In genomic region chr11:52333616-52334015, GRCm38 (mm10) we compare ENCODE assay signal across 10 mouse cellular contexts. TPM values are rescaled to one million over a fixed set of nuclear protein-coding genes. Genes with fewer than 3 reads are reported as not detected.
DNase-seq lines count a peak whose midpoint lies in the region; ATAC-seq and TF ChIP-seq lines count a peak whose summit lies in the region.
"Had no signal": no experiment of that assay in that cellular context is flagged by ENCODE, and none has a peak within 500 bp of the region (broad histone marks: within the 10 kb centered on the region; RNA-seq: fewer than 3 reads in every experiment).

No protein-coding gene starts in this region.

- TF ChIP-seq CTCF in heart, adult 2 months (IDR thresholded peaks at IDR 0.05), result no peak

- no peak for TF ChIP-seq POLR2A in heart, adult 2 months (IDR thresholded peaks at IDR 0.05; ENCODE audit: insufficient read depth, low read depth, low read length)

- TF ChIP-seq EP300 in heart, adult 2 months (IDR thresholded peaks at IDR 0.05; ENCODE audit: insufficient read depth, low read depth, low read length), result no peak

- H3K27me3 ChIP-seq in heart, adult 2 months (ENCODE audit: control insufficient read depth, insufficient read depth, low read length), result no peaks in the 10 kb centered on the region
- H3K27me3 ChIP-seq in neural tube, embryonic 15.5 days (replicated peaks), result no peaks in the 10 kb centered on the region
- no peaks in the 10 kb centered on the region for H3K27me3 ChIP-seq in liver, embryonic 11.5 days (replicated peaks; ENCODE audit: control insufficient read depth, insufficient read depth, low read length)
- H3K27me3 ChIP-seq: embryonic facial prominence, embryonic 12.5 days; limb, embryonic 12.5 days had no signal

- no peak overlapping the region for H3K4me2 ChIP-seq in neural tube, embryonic 15.5 days
- no peak overlapping the region for H3K4me2 ChIP-seq in liver, embryonic 11.5 days
- H3K4me2 ChIP-seq: embryonic facial prominence, embryonic 12.5 days; limb, embryonic 12.5 days had no signal

- H3K79me2 ChIP-seq in heart, adult 2 months (replicated peaks; ENCODE audit: control insufficient read depth, insufficient read depth, low read length), result no peaks in the 10 kb centered on the region

- no peaks in the 10 kb centered on the region for H3K4me1 ChIP-seq in heart, adult 2 months (ENCODE audit: control insufficient read depth, insufficient read depth, low read length)
- H3K4me1 ChIP-seq in neural tube, embryonic 15.5 days, result peaks cover 19% of the 10 kb centered on the region
- no peaks in the 10 kb centered on the region; the same call in 1 of the 2 replicates for H3K4me1 ChIP-seq in liver, embryonic 11.5 days (replicated peaks; ENCODE audit: control insufficient read depth, insufficient read depth, low read length)
- H3K4me1 ChIP-seq: embryonic facial prominence, embryonic 12.5 days had no signal

- ATAC-seq in neural tube, embryonic 15.5 days (ENCODE audit: low FRiP score), result peak; percentile 81
- ATAC-seq in liver, embryonic 11.5 days (replicated peaks; ENCODE audit: low FRiP score), result no peak

- H3K9ac ChIP-seq in heart, adult 2 months (ENCODE audit: low read depth, low read length), result no peak overlapping the region
- no peak overlapping the region for H3K9ac ChIP-seq in neural tube, embryonic 15.5 days (replicated peaks)
- H3K9ac ChIP-seq in liver, embryonic 11.5 days (ENCODE audit: low read depth, low read length), result no peak overlapping the region
- H3K9ac ChIP-seq: embryonic facial prominence, embryonic 12.5 days; limb, embryonic 12.5 days had no signal

- H3K36me3 ChIP-seq in heart, adult 2 months (ENCODE audit: control insufficient read depth, insufficient read depth, low read length), result no peaks in the 10 kb centered on the region
- H3K36me3 ChIP-seq in neural tube, embryonic 15.5 days, result no peaks in the 10 kb centered on the region
- H3K36me3 ChIP-seq in liver, embryonic 11.5 days (ENCODE audit: control insufficient read depth, insufficient read depth, low read length), result no peaks in the 10 kb centered on the region
- H3K36me3 ChIP-seq: embryonic facial prominence, embryonic 12.5 days; limb, embryonic 12.5 days had no signal

- DNase-seq in heart, adult 2 months, result peak; percentile 34 to 54
- DNase-seq in heart, postnatal 25 days (ENCODE audit: low spot score), result no peak
- DNase-seq in Muller cell, postnatal 12 days (ENCODE audit: inconsistent ontology term), result peak; percentile 91
- DNase-seq in cerebellum, postnatal 36 days, result peak; percentile 91 to 92
- peak; percentile 68 for DNase-seq in kidney, adult 9 months
- no peak for DNase-seq in liver, embryonic 11.5 days (ENCODE audit: low spot score)
- no peak for DNase-seq in embryo, embryonic 10.5 days (ENCODE audit: low spot score)

- no peak overlapping the region for H3K4me3 ChIP-seq in heart, adult 2 months
- no peak overlapping the region for H3K4me3 ChIP-seq in neural tube, embryonic 15.5 days (replicated peaks)
- no peak overlapping the region for H3K4me3 ChIP-seq in liver, embryonic 11.5 days (ENCODE audit: low read depth, low read length)
- H3K4me3 ChIP-seq: embryonic facial prominence, embryonic 12.5 days; limb, embryonic 12.5 days had no signal

- H3K27ac ChIP-seq in heart, adult 2 months, result no peak overlapping the region
- H3K27ac ChIP-seq in neural tube, embryonic 15.5 days (replicated peaks), result peak overlapping the region; percentile 56
- H3K27ac ChIP-seq in liver, embryonic 11.5 days (ENCODE audit: low read depth, low read length), result no peak overlapping the region
- H3K27ac ChIP-seq: embryonic facial prominence, embryonic 12.5 days; limb, embryonic 12.5 days had no signal

- intact Hi-C loops in heart, adult 2 months (cut with DNase I), result loop anchor here (5.0 kb wide), 1 partner anchor 474 kb away; no protein-coding TSS in a partner anchor
- intact Hi-C loops in heart, postnatal 25 days (cut with DNase I), result no loop called here

- 79% methylated on average over 13 of the region's 13 CpGs for WGBS in heart, adult 2 months
- WGBS in neural tube, embryonic 15.5 days, result 81% methylated on average over 13 of the region's 13 CpGs
- 93% methylated on average over 13 of the region's 13 CpGs for WGBS in liver, embryonic 11.5 days

- H3K9me3 ChIP-seq in neural tube, embryonic 15.5 days (replicated peaks), result no peaks in the 10 kb centered on the region
- no peaks in the 10 kb centered on the region for H3K9me3 ChIP-seq in liver, embryonic 11.5 days (ENCODE audit: control insufficient read depth, low read length)
- H3K9me3 ChIP-seq: embryonic facial prominence, embryonic 12.5 days had no signal

RNA-seq across cellular contexts. Expression of gene Vdac1, which starts 27.0 kb away (rescaled TPM):
- total RNA-seq in heart, adult 2 months (2021), result 1,000 to 10,000 TPM in 1 of 2 experiments, 100 to 1,000 TPM in 1; 987 to 1,141 TPM
- 422 and 713 TPM in 2 replicates for polyA plus RNA-seq in heart, adult 2 months (2012; rRNA removed)
- total RNA-seq in heart, postnatal 25 days (2021), result 1,000 to 10,000 TPM; 1,015 to 1,076 TPM
- 362 and 402 TPM in 2 replicates for polyA plus RNA-seq in neural tube, embryonic 15.5 days (2015; fragmentation: Nextera tagmentation; extraction: Ambion mirVana)
- 228 and 243 TPM in 2 replicates for polyA plus RNA-seq in liver, embryonic 11.5 days (2014; fragmentation: Nextera tagmentation; extraction: Ambion mirVana)

RNA-seq across cellular contexts. Expression of gene Tcf7, which starts 50.8 kb away (rescaled TPM):
- total RNA-seq in heart, adult 2 months (2021), result under 1 TPM; 0.73 to 0.96 TPM
- 2.3 and 3.1 TPM in 2 replicates for polyA plus RNA-seq in heart, adult 2 months (2012; rRNA removed)
- under 1 TPM; 0.70 to 0.75 TPM for total RNA-seq in heart, postnatal 25 days (2021)
- 5.0 and 50.9 TPM in 2 replicates for polyA plus RNA-seq in neural tube, embryonic 15.5 days (2015; fragmentation: Nextera tagmentation; extraction: Ambion mirVana)
- 6.6 and 6.8 TPM in 2 replicates for polyA plus RNA-seq in liver, embryonic 11.5 days (2014; fragmentation: Nextera tagmentation; extraction: Ambion mirVana)

Comparison
In these comparisons a context has a peak if more than half of its experiments do, and no peak if none do; other contexts are left out.
1. DNase-seq: peak in heart, adult 2 months (2 of 2), Muller cell, postnatal 12 days (single experiment), cerebellum, postnatal 36 days (2 of 2) and kidney, adult 9 months (single experiment); none in heart, postnatal 25 days (single experiment), liver, embryonic 11.5 days (single experiment) and embryo, embryonic 10.5 days (single experiment).